ENCODE assay signal across 8 mouse cellular contexts in genomic region chr1:162813836-162814156, GRCm38 (mm10). TPM values are rescaled to one million over a fixed set of nuclear protein-coding genes. Genes with fewer than 3 reads are reported as not detected.
DNase-seq lines count a peak whose midpoint lies in the region; ATAC-seq lines count a peak whose summit lies in the region.

Gene Fmo4, minus strand, starts transcription at chr1:162813972.

- no peaks in the 10 kb centered on the region for H3K27me3 ChIP-seq in hindbrain, embryonic 10.5 days (ENCODE audit: insufficient read depth, poor library complexity, severe bottlenecking)
- no peaks in the 10 kb centered on the region for H3K27me3 ChIP-seq in hindbrain, embryonic 13.5 days
- H3K27me3 ChIP-seq in intestine, embryonic 14.5 days (replicated peaks; ENCODE audit: control insufficient read depth, insufficient read depth, low read length), result no peaks in the 10 kb centered on the region
- H3K27me3 ChIP-seq in liver, embryonic 11.5 days (replicated peaks; ENCODE audit: control insufficient read depth, insufficient read depth, low read length), result no peaks in the 10 kb centered on the region

- no peaks in the 10 kb centered on the region for H3K36me3 ChIP-seq in hindbrain, embryonic 10.5 days
- no peaks in the 10 kb centered on the region for H3K36me3 ChIP-seq in hindbrain, embryonic 13.5 days
- no peaks in the 10 kb centered on the region for H3K36me3 ChIP-seq in intestine, embryonic 14.5 days (ENCODE audit: control insufficient read depth, insufficient read depth, low read length)
- no peaks in the 10 kb centered on the region for H3K36me3 ChIP-seq in liver, embryonic 11.5 days (ENCODE audit: control insufficient read depth, insufficient read depth, low read length)

- DNase-seq in hindbrain, embryonic 10.5 days (ENCODE audit: low spot score), result peak; percentile 12
- peak; percentile 30 for DNase-seq in Muller cell, postnatal 12 days (ENCODE audit: inconsistent ontology term)
- DNase-seq in embryo, embryonic 11 days, result peak; percentile 45
- DNase-seq in intestine, embryonic 14.5 days (ENCODE audit: low spot score), result no peak
- no peak for DNase-seq in liver, embryonic 11.5 days (ENCODE audit: low spot score)
- DNase-seq in right cerebral cortex, adult 2 months (ENCODE audit: low spot score in 2 of 2), result peak; percentile 17 to 24
- DNase-seq in B cell, adult 2 months, result no peak

- no peak for ATAC-seq in hindbrain, embryonic 13.5 days (ENCODE audit: low FRiP score)
- 0 out of 2 replicates have a peak, but pooled peaks have one; percentile 29 for ATAC-seq in intestine, embryonic 14.5 days (replicated peaks; ENCODE audit: low FRiP score, low TSS enrichment, low read depth)
- ATAC-seq in liver, embryonic 11.5 days (replicated peaks; ENCODE audit: low FRiP score), result peak; percentile 42

- H3K9ac ChIP-seq in hindbrain, embryonic 13.5 days, result no peak within 1 kb of the TSS
- no peak within 1 kb of the TSS for H3K9ac ChIP-seq in intestine, embryonic 14.5 days (ENCODE audit: low read length)
- H3K9ac ChIP-seq in liver, embryonic 11.5 days (ENCODE audit: low read depth, low read length), result no peak within 1 kb of the TSS

- H3K4me1 ChIP-seq in hindbrain, embryonic 10.5 days (replicated peaks), result peaks cover 9% of the 10 kb centered on the region
- H3K4me1 ChIP-seq in hindbrain, embryonic 13.5 days (replicated peaks), result no peaks in the 10 kb centered on the region
- no peaks in the 10 kb centered on the region for H3K4me1 ChIP-seq in intestine, embryonic 14.5 days (replicated peaks; ENCODE audit: control insufficient read depth, insufficient read depth, low read length)
- H3K4me1 ChIP-seq in liver, embryonic 11.5 days (replicated peaks; ENCODE audit: control insufficient read depth, insufficient read depth, low read length), result no peaks in the 10 kb centered on the region

- no peak within 1 kb of the TSS for H3K4me2 ChIP-seq in hindbrain, embryonic 13.5 days
- no peak within 1 kb of the TSS for H3K4me2 ChIP-seq in intestine, embryonic 14.5 days (ENCODE audit: low read length)
- H3K4me2 ChIP-seq in liver, embryonic 11.5 days, result no peak within 1 kb of the TSS

- H3K4me3 ChIP-seq in hindbrain, embryonic 10.5 days, result no peak within 1 kb of the TSS
- H3K4me3 ChIP-seq in hindbrain, embryonic 13.5 days, result no peak within 1 kb of the TSS
- H3K4me3 ChIP-seq in intestine, embryonic 14.5 days (ENCODE audit: low read depth, low read length), result no peak within 1 kb of the TSS
- H3K4me3 ChIP-seq in liver, embryonic 11.5 days (ENCODE audit: low read depth, low read length), result no peak within 1 kb of the TSS

- WGBS in hindbrain, embryonic 10.5 days, result 40% methylated on average over 8 of the region's 8 CpGs
- WGBS in hindbrain, embryonic 13.5 days, result 45% methylated on average over 8 of the region's 8 CpGs
- WGBS in intestine, embryonic 14.5 days, result 50% methylated on average over 8 of the region's 8 CpGs
- WGBS in liver, embryonic 11.5 days, result 50% methylated on average over 8 of the region's 8 CpGs

- no peaks in the 10 kb centered on the region for H3K9me3 ChIP-seq in hindbrain, embryonic 10.5 days
- H3K9me3 ChIP-seq in hindbrain, embryonic 13.5 days, result no peaks in the 10 kb centered on the region
- H3K9me3 ChIP-seq in intestine, embryonic 14.5 days (ENCODE audit: control insufficient read depth, low read length), result no peaks in the 10 kb centered on the region
- H3K9me3 ChIP-seq in liver, embryonic 11.5 days (ENCODE audit: control insufficient read depth, low read length), result no peaks in the 10 kb centered on the region

- H3K27ac ChIP-seq in hindbrain, embryonic 10.5 days, result 0 out of 2 replicates have a peak within 1 kb of the TSS, but pooled peaks have one; percentile 45
- H3K27ac ChIP-seq in hindbrain, embryonic 13.5 days, result no peak within 1 kb of the TSS
- H3K27ac ChIP-seq in intestine, embryonic 14.5 days (ENCODE audit: low read depth), result 0 out of 2 replicates have a peak within 1 kb of the TSS, but pooled peaks have one; percentile 43
- no peak within 1 kb of the TSS for H3K27ac ChIP-seq in liver, embryonic 11.5 days (ENCODE audit: low read depth, low read length)

RNA-seq across cellular contexts. Expression of gene Fmo4, which starts in this region (rescaled TPM):
- 0.27 and 0.36 TPM in 2 replicates for polyA plus RNA-seq in hindbrain, embryonic 10.5 days (2016; fragmentation: Nextera tagmentation; extraction: Ambion mirVana)
- 0.38 and 0.62 TPM in 2 replicates for polyA plus RNA-seq in hindbrain, embryonic 13.5 days (2015; fragmentation: Nextera tagmentation; extraction: Ambion mirVana)
- polyA plus RNA-seq in intestine, embryonic 14.5 days (2014; fragmentation: Nextera tagmentation; extraction: Ambion mirVana), result 0.81 and 2.2 TPM in 2 replicates
- 0.34 and 0.58 TPM in 2 replicates for polyA plus RNA-seq in liver, embryonic 11.5 days (2014; fragmentation: Nextera tagmentation; extraction: Ambion mirVana)

Comparison
In these comparisons a context has a peak if more than half of its experiments do, and no peak if none do; other contexts are left out.
1. Peak in DNase-seq and H3K27ac ChIP-seq in hindbrain, embryonic 10.5 days; RNA of the gene not detected or under 1 TPM.
2. Peak in ATAC-seq in liver, embryonic 11.5 days; RNA of the gene not detected or under 1 TPM.
3. DNase-seq: peak in Muller cell, postnatal 12 days (single experiment), embryo, embryonic 11 days (single experiment) and right cerebral cortex, adult 2 months (2 of 2); none in intestine, embryonic 14.5 days (single experiment), liver, embryonic 11.5 days (single experiment) and B cell, adult 2 months (0 of 2).